8 mouse cellular contexts compared by ENCODE assay signal in the genomic region with DNA sequence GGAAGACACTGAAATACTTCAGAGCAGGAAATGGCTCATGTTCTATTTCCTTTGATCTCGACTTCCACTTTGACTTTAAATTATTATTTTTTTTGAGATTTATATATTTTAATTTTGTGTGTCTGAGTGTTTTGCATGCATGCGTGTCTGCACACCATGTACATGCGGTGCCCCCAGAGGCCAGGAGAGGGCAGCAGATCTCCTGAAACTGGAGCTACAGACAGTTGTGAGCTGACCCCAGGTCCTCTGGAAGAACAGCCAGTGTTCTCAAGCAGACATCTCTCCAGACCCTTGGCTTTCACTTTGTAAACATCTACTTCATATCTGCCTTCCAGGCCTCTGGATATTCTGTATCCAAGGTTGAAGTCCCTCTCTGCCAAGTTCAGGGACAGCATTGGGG. TPM values are rescaled to one million over a fixed set of nuclear protein-coding genes. Genes with fewer than 3 reads are reported as not detected.
A peak's percentile ranks its signal among the peaks of the same experiment; 100 is the strongest.
DNase-seq lines count a peak whose midpoint lies in the region; ATAC-seq and TF ChIP-seq lines count a peak whose summit lies in the region.
"Had no signal": no experiment of that assay in that cellular context is flagged by ENCODE, and none has a peak within 500 bp of the region (broad histone marks: within the 10 kb centered on the region; RNA-seq: fewer than 3 reads in every experiment).

No protein-coding gene starts in this region.

- no peak for TF ChIP-seq POLR2A in kidney, adult 2 months (IDR thresholded peaks at IDR 0.05; ENCODE audit: low read depth, low read length)

- no peak overlapping the region for H3K4me3 ChIP-seq in kidney, adult 2 months (ENCODE audit: insufficient read depth, low read depth, low read length)
- H3K4me3 ChIP-seq in kidney, embryonic 14.5 days (ENCODE audit: low read length): no peak overlapping the region
- H3K4me3 ChIP-seq in ES-E14 (ENCODE audit: insufficient read depth in 1 of 2, low read depth in 1 of 2, low read length in 2 of 2, poor library complexity in 1 of 2, severe bottlenecking in 1 of 2): no peak overlapping the region

- intact Hi-C loops in gastrocnemius, postnatal 14 days (cut with DNase I; ENCODE audit: low total_unique reads): no loop called here

- no peak overlapping the region for H3K4me2 ChIP-seq in kidney, embryonic 14.5 days (replicated peaks; ENCODE audit: low read depth, low read length)

- in situ Hi-C loops in ES-E14 (cut with MboI; ENCODE audit: low sequenced_read_pairs in 2 of 2, unreplicated experiment in 2 of 2): loop anchor here in 1 of 2 experiments (25.0 kb wide), 1 partner anchor 769 kb away; no protein-coding TSS in a partner anchor

- H3K9me3 ChIP-seq in kidney, embryonic 14.5 days (ENCODE audit: control insufficient read depth, low read length): no peaks in the 10 kb centered on the region
- no peaks in the 10 kb centered on the region for H3K9me3 ChIP-seq in ES-E14 (ENCODE audit: control insufficient read depth, insufficient read depth, low read depth, low read length)

- H3K9ac ChIP-seq in kidney, embryonic 14.5 days (ENCODE audit: low read depth, low read length): no peak overlapping the region
- no peak overlapping the region for H3K9ac ChIP-seq in ES-E14 (ENCODE audit: insufficient read depth, low read depth, low read length, poor library complexity, severe bottlenecking)

- WGBS in kidney, adult 2 months: 26% methylated on average over 3 of the region's 3 CpGs
- WGBS in kidney, embryonic 14.5 days: 42% methylated on average over 3 of the region's 3 CpGs

- H3K27ac ChIP-seq in kidney, adult 2 months (ENCODE audit: insufficient read depth, low read depth, low read length): no peak overlapping the region
- no peak overlapping the region for H3K27ac ChIP-seq in kidney, embryonic 14.5 days (ENCODE audit: low read depth, low read length)
- H3K27ac ChIP-seq in ES-E14 (ENCODE audit: insufficient read depth, low read depth, low read length, poor library complexity, severe bottlenecking): no peak overlapping the region
- H3K27ac ChIP-seq: macrophage had no signal

- DNase-seq in kidney, adult 2 months: peak; percentile 65
- DNase-seq in ES-E14 (ENCODE audit: low read depth, low spot score) (peak; percentile 39), adipocyte (ENCODE audit: low spot score) (peak; percentile 29)
- DNase-seq in gastrocnemius, postnatal 14 days: peak; percentile 41
- peak; percentile 78 for DNase-seq in lung, postnatal 10 days
- DNase-seq in splenic B cell, adult 2 months (ENCODE audit: low read depth, low spot score): peak; percentile 76

- no peaks in the 10 kb centered on the region for H3K27me3 ChIP-seq in kidney, adult 2 months (replicated peaks; ENCODE audit: control insufficient read depth, insufficient read depth, low read length)
- H3K27me3 ChIP-seq in kidney, embryonic 14.5 days (ENCODE audit: control insufficient read depth, insufficient read depth, low read length): no peaks in the 10 kb centered on the region
- no peaks in the 10 kb centered on the region for H3K27me3 ChIP-seq in splenic B cell, adult 2 months (ENCODE audit: control insufficient read depth, insufficient read depth, low read length, poor library complexity, severe bottlenecking)

- peak; percentile 70 for TF ChIP-seq CTCF in kidney, adult 2 months (conservative IDR thresholded peaks at IDR 0.05; ENCODE audit: insufficient read depth, insufficient read length, low read depth, low read length)

- no peak for ATAC-seq in kidney, embryonic 14.5 days (ENCODE audit: low FRiP score, low TSS enrichment)

- no peaks in the 10 kb centered on the region for H3K36me3 ChIP-seq in kidney, adult 2 months (ENCODE audit: control insufficient read depth, insufficient read depth, low read length)
- H3K36me3 ChIP-seq in kidney, embryonic 14.5 days (ENCODE audit: control insufficient read depth, insufficient read depth, low read length): no peaks in the 10 kb centered on the region
- no peaks in the 10 kb centered on the region for H3K36me3 ChIP-seq in ES-E14 (ENCODE audit: control insufficient read depth, insufficient read depth, low read length, poor library complexity, severe bottlenecking)
- H3K36me3 ChIP-seq in splenic B cell, adult 2 months (ENCODE audit: control insufficient read depth, insufficient read depth, low read length, poor library complexity, severe bottlenecking): peaks cover 2% of the 10 kb centered on the region

- H3K4me1 ChIP-seq in kidney, adult 2 months (ENCODE audit: control insufficient read depth, insufficient read depth, low read length): no peaks in the 10 kb centered on the region
- H3K4me1 ChIP-seq in kidney, embryonic 14.5 days (ENCODE audit: control insufficient read depth, insufficient read depth, low read length): no peaks in the 10 kb centered on the region
- H3K4me1 ChIP-seq in ES-E14 (ENCODE audit: control insufficient read depth in 2 of 2, insufficient read depth in 2 of 2, low read length in 2 of 2, poor library complexity in 1 of 2): peaks cover 0 to 3% of the 10 kb centered on the region in 2 experiments; a peak in 1 of 4 replicates

TF ChIP-seq in ES-E14, 5 proteins besides CTCF, POLR2A, EP300 and RAD21:
- TF ChIP-seq ZC3H11A (IDR thresholded peaks at IDR 0.05; ENCODE audit: borderline replicate concordance, low read depth, low read length) (no peak), MAFK (IDR thresholded peaks at IDR 0.05; ENCODE audit: insufficient read depth, low read depth, low read length) (no peak), CHD2 (IDR thresholded peaks at IDR 0.05; ENCODE audit: low read depth, low read length) (no peak), HCFC1 (IDR thresholded peaks at IDR 0.05; ENCODE audit: borderline replicate concordance, insufficient read depth, low read length) (no peak), ZNF384 (IDR thresholded peaks at IDR 0.05; ENCODE audit: low read depth, low read length) (no peak)
TF ChIP-seq in ES-E14: peak in this region for 0.

RNA-seq across cellular contexts. Expression of a gene that starts 31.4 kb away (rescaled TPM):
- polyA plus RNA-seq in kidney, adult 2 months (2012; rRNA removed): 3.2 and 3.5 TPM in 2 replicates
- 0.74 and 1.1 TPM in 2 replicates for polyA plus RNA-seq in kidney, embryonic 14.5 days (2014; fragmentation: Nextera tagmentation; extraction: Ambion mirVana)
- total RNA-seq in ES-E14 (2012; rRNA removed): 0.11 and 0.40 TPM in 2 replicates
- under 1 TPM in 1 of 2 experiments, not detected in 1; 0.12 TPM for total RNA-seq in gastrocnemius, postnatal 14 days (2021)

RNA-seq across cellular contexts. Expression of a gene that starts 39.8 kb away (rescaled TPM):
- 33.7 and 39.8 TPM in 2 replicates for polyA plus RNA-seq in kidney, adult 2 months (2012; rRNA removed)
- 0.27 and 0.83 TPM in 2 replicates for polyA plus RNA-seq in kidney, embryonic 14.5 days (2014; fragmentation: Nextera tagmentation; extraction: Ambion mirVana)
- total RNA-seq in ES-E14 (2012; rRNA removed): 0.63 and 0.89 TPM in 2 replicates
- total RNA-seq in gastrocnemius, postnatal 14 days (2021): under 1 TPM; 0.18 to 0.29 TPM
- polyA plus RNA-seq: macrophage had no signal
